Mouse (Mus musculus) MEL (cell line): Measurements from ENCODE around the gene Wfikkn2. TPM values are rescaled to one million over a fixed set of nuclear protein-coding genes. Genes with fewer than 3 reads are reported as not detected.

ENCODE experiments used
- DNase-seq: peaks from one replicate; pipeline ENCODE4 v3.0.0; 2011; ENCODE audit warnings: low read depth, low spot score
- H3K27ac ChIP-seq: 2 replicates; pipeline ENCODE4 v1.5.1; 2012; ENCODE audit warnings: low read depth, mild to moderate bottlenecking, control low read depth, low read length, moderate library complexity; ENCODE audit not compliant: control insufficient read depth
- H3K27me3 ChIP-seq, 2 experiments: fragments of 150-350 bp in 1 of 2; sonication (generic) in 1 of 2; 2 replicates each; pipeline ENCODE4 v1.6.1; 2012; ENCODE audit warnings: low read length in 2 of 2, mild to moderate bottlenecking in 2 of 2, improper control_type of control experiment in 1 of 2, moderate library complexity in 1 of 2; ENCODE audit not compliant: insufficient read depth in 2 of 2, control insufficient read depth in 1 of 2
- H3K36me3 ChIP-seq, 2 experiments: 2 replicates each; pipeline ENCODE4 v1.6.1; 2012 to 2014; ENCODE audit warnings: low read length in 2 of 2, improper control_type of control experiment in 1 of 2, inconsistent platforms in 1 of 2, mild to moderate bottlenecking in 1 of 2; ENCODE audit not compliant: insufficient read depth in 2 of 2, control insufficient read depth in 1 of 2
- H3K4me1 ChIP-seq, 2 experiments: fragments of 150-350 bp in 1 of 2; sonication (generic) in 1 of 2; 2 replicates each; pipeline ENCODE4 v1.6.1; 2012; ENCODE audit warnings: low read length in 2 of 2, improper control_type of control experiment in 1 of 2, mild to moderate bottlenecking in 1 of 2; ENCODE audit not compliant: insufficient read depth in 2 of 2, control insufficient read depth in 1 of 2
- H3K4me3 ChIP-seq, 2 experiments: fragments of 150-350 bp in 1 of 2; sonication (generic) in 1 of 2; 2 replicates each; pipeline ENCODE4 v1.5.1; 2012; ENCODE audit warnings: low read depth in 2 of 2, low read length in 2 of 2, mild to moderate bottlenecking in 2 of 2, moderate library complexity in 2 of 2, control low read depth in 1 of 2, improper control_type of control experiment in 1 of 2; ENCODE audit not compliant: control insufficient read depth in 1 of 2, insufficient read depth in 1 of 2
- H3K79me2 ChIP-seq: 2 replicates; pipeline ENCODE4 v1.6.1; 2012; ENCODE audit warnings: mild to moderate bottlenecking, low read length, moderate library complexity; ENCODE audit not compliant: control insufficient read depth, poor library complexity, insufficient read depth
- H3K9ac ChIP-seq: 2 replicates; pipeline ENCODE4 v1.6.1; 2012; ENCODE audit warnings: low read depth, mild to moderate bottlenecking, control low read depth, low read length, moderate library complexity; ENCODE audit not compliant: control insufficient read depth, poor library complexity, severe bottlenecking
- H3K9me3 ChIP-seq: fragments of 150-350 bp; sonication (generic); replicated peaks from 2 replicates; pipeline ENCODE4 v1.6.1; 2012; ENCODE audit warnings: mild to moderate bottlenecking, low read length, improper control_type of control experiment, moderate library complexity; ENCODE audit not compliant: insufficient read depth
- BHLHE40 ChIP-seq: IDR thresholded peaks from 2 replicates; pipeline ENCODE4 v1.6.1; 2012; ENCODE audit warnings: low read depth, mild to moderate bottlenecking, inconsistent platforms, low read length, improper control_type of control experiment, borderline replicate concordance
- CHD1 ChIP-seq: IDR thresholded peaks from 2 replicates; pipeline ENCODE4 v1.6.1; 2012; ENCODE audit warnings: low read depth, mild to moderate bottlenecking, inconsistent platforms, low read length, improper control_type of control experiment
- EP300 ChIP-seq, 2 experiments: IDR thresholded peaks; 2 replicates each; pipeline ENCODE4 v1.6.1; 2011; ENCODE audit warnings: improper control_type of control experiment in 2 of 2, low read length in 2 of 2, low read depth in 1 of 2, mild to moderate bottlenecking in 1 of 2
- ETS1 ChIP-seq: IDR thresholded peaks from 2 replicates; pipeline ENCODE4 v1.6.1; 2012; ENCODE audit warnings: low read depth, mild to moderate bottlenecking, inconsistent platforms, low read length, improper control_type of control experiment, moderate library complexity
- GATA1 ChIP-seq: IDR thresholded peaks from 2 replicates; pipeline ENCODE4 v1.6.1; 2011; ENCODE audit warnings: low read depth, low read length, improper control_type of control experiment
- KAT2A ChIP-seq: conservative IDR thresholded peaks from 2 replicates; pipeline ENCODE4 v1.6.1; 2012; ENCODE audit warnings: low read depth, low read length, improper control_type of control experiment, inconsistent platforms
- MAFK ChIP-seq: IDR thresholded peaks from 2 replicates; pipeline ENCODE4 v1.6.1; 2011; ENCODE audit warnings: low read depth, mild to moderate bottlenecking, low read length, improper control_type of control experiment, borderline replicate concordance
- NRF1 ChIP-seq: IDR thresholded peaks from 2 replicates; pipeline ENCODE4 v1.6.1; 2014; ENCODE audit warnings: low read depth, mild to moderate bottlenecking, inconsistent platforms, low read length, improper control_type of control experiment, moderate library complexity; ENCODE audit not compliant: poor library complexity, insufficient read depth, severe bottlenecking
- POLR2AphosphoS5 ChIP-seq: IDR thresholded peaks from 2 replicates; pipeline ENCODE4 v1.6.1; 2012; ENCODE audit warnings: low read depth, borderline replicate concordance, mild to moderate bottlenecking, inconsistent platforms, low read length, moderate library complexity, mixed read lengths
- RCOR1 ChIP-seq: IDR thresholded peaks from 2 replicates; pipeline ENCODE4 v1.6.1; 2012; ENCODE audit warnings: low read depth, mild to moderate bottlenecking, inconsistent platforms, low read length, improper control_type of control experiment
- SMC3 ChIP-seq: IDR thresholded peaks from 2 replicates; pipeline ENCODE4 v1.6.1; 2011; ENCODE audit warnings: low read depth, low read length, improper control_type of control experiment
- TAL1 ChIP-seq: IDR thresholded peaks from 2 replicates; pipeline ENCODE4 v1.6.1; 2012; ENCODE audit warnings: mild to moderate bottlenecking, inconsistent platforms, low read length, moderate library complexity, mixed read lengths
- UBTF ChIP-seq: IDR thresholded peaks from 2 replicates; pipeline ENCODE4 v1.6.1; 2012; ENCODE audit warnings: low read depth, mild to moderate bottlenecking, inconsistent platforms, low read length, improper control_type of control experiment, moderate library complexity, borderline replicate concordance; ENCODE audit not compliant: insufficient read depth
- ZMIZ1 ChIP-seq: IDR thresholded peaks from 2 replicates; pipeline ENCODE4 v1.6.1; 2012; ENCODE audit warnings: low read depth, mild to moderate bottlenecking, inconsistent platforms, low read length, improper control_type of control experiment, moderate library complexity
- ZNF384 ChIP-seq: IDR thresholded peaks from 2 replicates; pipeline ENCODE4 v1.6.1; 2012; ENCODE audit warnings: low read depth, mild to moderate bottlenecking, inconsistent platforms, low read length, improper control_type of control experiment
- polyA plus RNA-seq, 2 experiments: library from polyadenylated mRNA; stranded (reverse) in 1 of 2; unstranded in 1 of 2; fragments of >175 nt in 1 of 2; fragments of >200 nt in 1 of 2; gene quantifications; 2 replicates each; pipeline versions ENCODE4 v1.2.1 to v1.2.4; 2012; ENCODE audit warnings: low replicate concordance in 2 of 2, low read depth in 1 of 2; ENCODE audit not compliant: insufficient read length in 2 of 2, insufficient read depth in 1 of 2, missing spikeins in 1 of 2
- total RNA-seq: library from RNA; depleted of rRNA; stranded (reverse); fragments of 300-350 nt; gene quantifications from 2 replicates; pipeline ENCODE4 v1.2.3, GENCODE M21; 2012

Wfikkn2 gene
- total and polyA plus RNA-seq, 3 experiments = not detected

DNA sequence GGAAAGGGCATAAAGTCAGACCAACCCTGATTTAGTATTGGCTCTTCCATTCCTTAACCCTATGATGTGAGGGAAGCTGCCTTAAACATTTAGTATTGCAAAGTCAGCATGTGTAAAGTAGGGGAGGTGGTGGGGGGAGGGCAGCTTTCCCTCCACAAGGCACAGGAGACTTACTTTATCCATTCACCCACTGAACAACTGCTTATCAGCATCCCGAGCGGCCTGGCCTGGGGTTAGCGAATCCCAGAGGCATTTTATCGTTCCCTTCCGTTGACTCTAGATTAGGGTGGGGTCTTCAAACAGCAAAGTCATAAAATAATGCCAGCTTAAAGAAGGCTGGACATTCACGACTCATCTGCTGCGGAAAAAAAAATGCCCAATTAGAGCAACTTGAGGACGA, 15.6 kb downstream of the Wfikkn2 start:
- 0 out of 4 replicates have a peak, but pooled peaks cover 0 to 1% of the 10 kb centered on the region in 2 experiments for H3K27me3 ChIP-seq
- no peak overlapping the region for H3K9ac ChIP-seq
- H3K4me1 ChIP-seq = peaks cover 0 to 8% of the 10 kb centered on the region in 2 experiments; a peak in 2 of 4 replicates
- H3K9me3 ChIP-seq = no peaks in the 10 kb centered on the region
- H3K79me2 ChIP-seq = no peaks in the 10 kb centered on the region
- DNase-seq = peak; percentile 20
- TF ChIP-seq MAFK (no peak), ZNF384 (no peak), TAL1 (no peak), GATA1 (0 out of 2 replicates have a peak, but pooled peaks have one; percentile 38), POLR2AphosphoS5 (no peak), SMC3 (no peak), EP300 (IDR thresholded peaks at IDR 0.05; ENCODE audit: low read depth in 1 of 2, low read length in 2 of 2) (peak in 1 of 2 experiments; percentile 44; a peak in 1 of 4 replicates), ETS1 (no peak), KAT2A (no peak), BHLHE40 (no peak), UBTF (no peak), CHD1 (no peak), ZMIZ1 (no peak), NRF1 (no peak)
- TF ChIP-seq, all 39 proteins: peak for 2
- H3K4me3 ChIP-seq = no peak overlapping the region
- peaks cover 0 to 3% of the 10 kb centered on the region in 2 experiments; a peak in 1 of 4 replicates for H3K36me3 ChIP-seq
- no peak overlapping the region for H3K27ac ChIP-seq

DNA sequence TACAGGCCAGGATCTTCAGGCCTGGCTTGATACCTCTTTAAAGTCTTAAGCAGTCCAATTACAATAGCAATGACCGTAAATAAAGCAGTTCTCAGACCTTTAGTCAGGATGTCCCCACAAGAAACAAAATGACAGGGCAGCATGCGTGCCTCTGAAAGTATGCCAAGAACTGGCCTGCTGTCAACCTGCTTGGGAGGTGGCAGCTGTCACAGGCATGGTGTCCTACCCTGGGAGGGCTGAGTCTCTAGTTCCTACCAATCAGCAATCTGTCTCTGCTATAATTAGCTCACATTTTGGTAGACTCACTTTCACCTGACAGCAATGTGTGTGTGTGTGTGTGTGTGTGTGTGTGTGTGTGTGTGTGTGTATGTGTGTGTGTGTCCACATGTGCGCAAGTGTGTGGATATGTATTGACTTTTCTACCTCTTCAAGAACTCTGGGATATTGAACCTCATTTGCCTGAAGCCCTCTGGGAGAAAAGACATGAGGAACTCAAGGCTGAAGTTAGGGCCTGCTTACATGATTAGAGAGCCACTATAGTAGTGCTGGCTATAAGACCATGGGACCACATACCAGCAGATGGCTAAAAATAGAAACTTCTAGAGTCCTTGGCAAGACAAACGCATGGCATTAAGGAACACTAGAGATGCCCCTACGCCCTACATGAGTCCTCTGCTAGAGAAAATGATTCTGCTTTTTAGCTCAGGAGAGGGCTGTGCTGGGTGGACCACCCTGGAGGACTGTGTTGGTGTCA, 16.4 kb downstream of the Wfikkn2 start:
- Histone ChIP-seq H3K79me2 (no peaks in the 10 kb centered on the region), H3K27ac (no peak overlapping the region), H3K4me3 (no peak overlapping the region), H3K9ac (no peak overlapping the region), H3K4me1 (peaks cover 0 to 8% of the 10 kb centered on the region in 2 experiments; a peak in 2 of 4 replicates), H3K9me3 (no peaks in the 10 kb centered on the region), H3K27me3 (0 out of 4 replicates have a peak, but pooled peaks cover 0 to 1% of the 10 kb centered on the region in 2 experiments), H3K36me3 (peaks cover 0 to 3% of the 10 kb centered on the region in 2 experiments; a peak in 1 of 4 replicates)
- TF ChIP-seq KAT2A = no peak
- TF ChIP-seq RCOR1 = no peak
- DNase-seq = no peak
